Mouse (Mus musculus): ENCODE measurements at regions not wholly inside any gene's neighbourhood (a gene's known extent, or its start where the extent isn't known, plus 50 kb on each side); places are given as distances from the start of the nearest gene placed in this dataset.

GRCm38 (mm10) chr14:45714311-45714710 is 56.4 kb upstream of the Ddhd1 start:
- no peak for DNase-seq (ENCODE audit: low read depth, low spot score)

- DNase-seq (ENCODE audit: low read depth, low spot score): no peak
These were observed 56.8 kb upstream of the Ddhd1 start for GRCm38 (mm10) chr14:45714786-45715185.

GRCm38 (mm10) chr14:45716100-45716499 is 58.2 kb upstream of the Ddhd1 start:
- no peak for DNase-seq (ENCODE audit: low read depth, low spot score)

- no peak for DNase-seq (ENCODE audit: low read depth, low spot score)
These were observed 64.9 kb upstream of the Ddhd1 start for GRCm38 (mm10) chr14:45722887-45723286.

- no peak for DNase-seq (ENCODE audit: low read depth, low spot score)
These were observed 66.4 kb upstream of the Ddhd1 start for GRCm38 (mm10) chr14:45724341-45724740.

GRCm38 (mm10) chr14:45734530-45735410 is 76.8 kb upstream of the Ddhd1 start:
- DNase-seq (ENCODE audit: low read depth, low spot score): no peak

GRCm38 (mm10) chr14:45737966-45738365 is 80.0 kb upstream of the Ddhd1 start:
- DNase-seq (ENCODE audit: low read depth, low spot score): no peak

- no peak for DNase-seq (ENCODE audit: low read depth, low spot score)
These were observed 81.7 kb upstream of the Ddhd1 start for GRCm38 (mm10) chr14:45739638-45740037.

- DNase-seq (ENCODE audit: low read depth, low spot score): no peak
These were observed 82.7 kb upstream of the Ddhd1 start for GRCm38 (mm10) chr14:45740662-45741061.

- no peak for DNase-seq (ENCODE audit: low read depth, low spot score)
These were observed 88.2 kb upstream of the Ddhd1 start for GRCm38 (mm10) chr14:45746176-45746575.

GRCm38 (mm10) chr14:45757376-45757775 is 99.4 kb upstream of the Ddhd1 start:
- DNase-seq (ENCODE audit: low read depth, low spot score): no peak

GRCm38 (mm10) chr14:45760890-45761680 is 103.1 kb upstream of the Ddhd1 start:
- DNase-seq (ENCODE audit: low read depth, low spot score): no peak

- DNase-seq (ENCODE audit: low read depth, low spot score): no peak
These were observed 106.3 kb upstream of the Ddhd1 start for GRCm38 (mm10) chr14:45764231-45764630.

- DNase-seq (ENCODE audit: low read depth, low spot score): no peak
These were observed 108.6 kb upstream of the Ddhd1 start for GRCm38 (mm10) chr14:45766582-45766981.

GRCm38 (mm10) chr14:45772665-45773277 is 114.8 kb upstream of the Ddhd1 start:
- DNase-seq (ENCODE audit: low read depth, low spot score): peak; percentile 6

- no peak for DNase-seq (ENCODE audit: low read depth, low spot score)
These were observed 115.4 kb upstream of the Ddhd1 start for GRCm38 (mm10) chr14:45773326-45773725.

- no peak for DNase-seq (ENCODE audit: low read depth, low spot score)
These were observed 123.9 kb upstream of the Ddhd1 start for GRCm38 (mm10) chr14:45781850-45782249.

GRCm38 (mm10) chr14:45794980-45795379 is 137.0 kb upstream of the Ddhd1 start:
- DNase-seq (ENCODE audit: low read depth, low spot score): no peak

GRCm38 (mm10) chr14:45796665-45797319 is 138.8 kb upstream of the Ddhd1 start:
- DNase-seq (ENCODE audit: low read depth, low spot score): no peak

GRCm38 (mm10) chr14:45797320-45797696 is 139.4 kb upstream of the Ddhd1 start:
- no peak for DNase-seq (ENCODE audit: low read depth, low spot score)

GRCm38 (mm10) chr14:45799286-45799685 is 141.3 kb upstream of the Ddhd1 start:
- no peak for DNase-seq (ENCODE audit: low read depth, low spot score)

GRCm38 (mm10) chr14:45805950-45806349 is 148.0 kb upstream of the Ddhd1 start:
- DNase-seq (ENCODE audit: low read depth, low spot score): no peak

All from CD4-positive, CD25-positive, alpha-beta regulatory T cell, adult 2 months (primary cell).